Mouse (Mus musculus) lung, embryonic 14.5 days (tissue): ENCODE measurements at regions not wholly inside any gene's neighbourhood (a gene's known extent, or its start where the extent isn't known, plus 50 kb on each side); places are given as distances from the start of the nearest gene placed in this dataset.
"Not testable (repeated sequence)": the region's sequence is repeated elsewhere in the genome, so short reads cannot be mapped to it uniquely, and the experiment has no call there.

Source experiments
- ATAC-seq: fragments of 200-750 bp; cut with Nextera tagmentation; 2 replicates; pipeline ENCODE4 v1.8.0; 2017; ENCODE audit warnings: mild to moderate bottlenecking, moderate TSS enrichment, moderate library complexity; ENCODE audit not compliant: insufficient read depth
- DNase-seq: peaks from one replicate; pipeline ENCODE4 v3.0.0-alpha.2; 2015
- H3K27ac ChIP-seq: fragments of 300-500 bp; sonication (generic); 2 replicates; pipeline ENCODE4 v1.5.1; 2014; ENCODE audit warnings: low read depth, mild to moderate bottlenecking, moderate library complexity
- H3K27me3 ChIP-seq: fragments of 300-500 bp; sonication (generic); 2 replicates; pipeline ENCODE4 v1.6.1; 2014; ENCODE audit warnings: low read length, control low read depth; ENCODE audit not compliant: insufficient read depth
- H3K36me3 ChIP-seq: fragments of 300-500 bp; sonication (generic); 2 replicates; pipeline ENCODE4 v1.6.1; 2014; ENCODE audit warnings: control low read depth; ENCODE audit not compliant: insufficient read depth
- H3K4me1 ChIP-seq: fragments of 300-500 bp; sonication (generic); 2 replicates; pipeline ENCODE4 v1.6.1; 2014; ENCODE audit warnings: antibody characterized with exemption, control low read depth; ENCODE audit not compliant: insufficient read depth
- H3K4me2 ChIP-seq: fragments of 300-500 bp; sonication (generic); 2 replicates; pipeline ENCODE4 v1.6.1; 2014; ENCODE audit warnings: mild to moderate bottlenecking
- H3K4me3 ChIP-seq: fragments of 300-500 bp; sonication (generic); 2 replicates; pipeline ENCODE4 v1.5.1; 2014; ENCODE audit warnings: low read depth, low read length
- H3K9ac ChIP-seq: fragments of 300-500 bp; sonication (generic); 2 replicates; pipeline ENCODE4 v1.6.1; 2014
- H3K9me3 ChIP-seq: fragments of 300-500 bp; sonication (generic); 2 replicates; pipeline ENCODE4 v1.6.1; 2016; ENCODE audit warnings: low read depth, low read length, control low read depth
- CTCF ChIP-seq: IDR thresholded peaks from 2 replicates; pipeline ENCODE4 v1.5.1; 2016; ENCODE audit warnings: antibody characterized with exemption, low read depth
- WGBS: fragments of 180-500 bp; shearing (Covaris S2); extraction: QIAGEN DNeasy Blood & Tissue Kit; methylation state at CpG from one replicate; pipeline ENCODE4 v1.1.7; 2014; 5-methylcytosine and 5-hydroxymethylcytosine counted together

GRCm38 (mm10) chr6:107070441-107070840, 270.6 kb upstream of the Crbn start:
- no peaks in the 10 kb centered on the region for H3K36me3 ChIP-seq
- DNase-seq = no peak
- no peak overlapping the region for H3K27ac ChIP-seq
- TF ChIP-seq CTCF = no peak
- no peak overlapping the region for H3K9ac ChIP-seq
- no peaks in the 10 kb centered on the region for H3K27me3 ChIP-seq
- no peaks in the 10 kb centered on the region for H3K9me3 ChIP-seq
- no peak for ATAC-seq
- H3K4me1 ChIP-seq = no peaks in the 10 kb centered on the region
- H3K4me3 ChIP-seq = no peak overlapping the region
- H3K4me2 ChIP-seq = no peak overlapping the region
- 83% methylated on average over 7 of the region's 7 CpGs for WGBS

GRCm38 (mm10) chr6:107092600-107092999, 292.7 kb upstream of the Crbn start:
- Histone ChIP-seq H3K9ac (no peak overlapping the region), H3K4me2 (no peak overlapping the region), H3K4me3 (no peak overlapping the region), H3K4me1 (no peaks in the 10 kb centered on the region), H3K27ac (no peak overlapping the region), H3K36me3 (no peaks in the 10 kb centered on the region), H3K27me3 (no peaks in the 10 kb centered on the region), H3K9me3 (no peaks in the 10 kb centered on the region)
- no peak for ATAC-seq
- DNase-seq = no peak
- TF ChIP-seq CTCF = no peak

- no peak overlapping the region for H3K9ac ChIP-seq
- no peaks in the 10 kb centered on the region for H3K4me1 ChIP-seq
- 97% methylated on average over 1 of the region's 1 CpGs for WGBS
- TF ChIP-seq CTCF = no peak
- no peaks in the 10 kb centered on the region for H3K27me3 ChIP-seq
- H3K9me3 ChIP-seq = no peaks in the 10 kb centered on the region
- ATAC-seq (no peak), DNase-seq (no peak)
- H3K27ac ChIP-seq = no peak overlapping the region
- H3K4me3 ChIP-seq = no peak overlapping the region
- no peak overlapping the region for H3K4me2 ChIP-seq
- no peaks in the 10 kb centered on the region for H3K36me3 ChIP-seq
Measured at GRCm38 (mm10) chr6:107128716-107129115, 328.8 kb upstream of the Crbn start.

- 59% methylated on average over 3 of the region's 3 CpGs for WGBS
- ATAC-seq (no peak), DNase-seq (no peak)
- Histone ChIP-seq H3K4me1 (no peaks in the 10 kb centered on the region), H3K36me3 (no peaks in the 10 kb centered on the region), H3K27me3 (no peaks in the 10 kb centered on the region), H3K4me3 (no peak overlapping the region), H3K9ac (no peak overlapping the region), H3K9me3 (no peaks in the 10 kb centered on the region), H3K27ac (no peak overlapping the region), H3K4me2 (no peak overlapping the region)
- no peak for TF ChIP-seq CTCF
Measured at GRCm38 (mm10) chr6:107167736-107168491, 361.7 kb upstream of the Lrrn1 start.

GRCm38 (mm10) chr6:107218309-107218708, 311.3 kb upstream of the Lrrn1 start:
- no peaks in the 10 kb centered on the region for H3K36me3 ChIP-seq
- no peak overlapping the region for H3K9ac ChIP-seq
- ATAC-seq (no peak), DNase-seq (no peak)
- no peak overlapping the region for H3K27ac ChIP-seq
- no peaks in the 10 kb centered on the region for H3K4me1 ChIP-seq
- no peaks in the 10 kb centered on the region for H3K27me3 ChIP-seq
- WGBS = 87% methylated on average over 2 of the region's 2 CpGs
- no peak for TF ChIP-seq CTCF
- H3K4me3 ChIP-seq = no peak overlapping the region
- H3K4me2 ChIP-seq = no peak overlapping the region
- H3K9me3 ChIP-seq = no peaks in the 10 kb centered on the region

- ATAC-seq (no peak), DNase-seq (no peak)
- Histone ChIP-seq H3K36me3 (no peaks in the 10 kb centered on the region), H3K4me3 (no peak overlapping the region), H3K4me2 (no peak overlapping the region), H3K27me3 (no peaks in the 10 kb centered on the region), H3K9ac (no peak overlapping the region), H3K9me3 (no peaks in the 10 kb centered on the region), H3K4me1 (no peaks in the 10 kb centered on the region), H3K27ac (no peak overlapping the region)
- 69% methylated on average over 4 of the region's 4 CpGs for WGBS
- no peak for TF ChIP-seq CTCF
Measured at GRCm38 (mm10) chr6:107218721-107219120, 310.8 kb upstream of the Lrrn1 start.

GRCm38 (mm10) chr6:107222602-107223001, 307.0 kb upstream of the Lrrn1 start:
- Histone ChIP-seq H3K4me3 (no peak overlapping the region), H3K9ac (no peak overlapping the region), H3K27ac (no peak overlapping the region), H3K4me1 (no peaks in the 10 kb centered on the region), H3K36me3 (no peaks in the 10 kb centered on the region), H3K9me3 (no peaks in the 10 kb centered on the region), H3K27me3 (no peaks in the 10 kb centered on the region), H3K4me2 (no peak overlapping the region)
- DNase-seq (no peak), ATAC-seq (no peak)
- 60% methylated on average over 3 of the region's 3 CpGs for WGBS
- no peak for TF ChIP-seq CTCF

- not testable (repeated sequence) for H3K36me3 ChIP-seq, H3K4me1 ChIP-seq, H3K27me3 ChIP-seq, H3K27ac ChIP-seq, DNase-seq, H3K4me3 ChIP-seq, H3K9ac ChIP-seq, H3K4me2 ChIP-seq, H3K9me3 ChIP-seq, ATAC-seq
- WGBS = 88% methylated on average over 6 of the region's 6 CpGs
Measured at GRCm38 (mm10) chr6:107229843-107230242, 299.7 kb upstream of the Lrrn1 start.
